Mouse (Mus musculus): Measurements from ENCODE around the gene Vmn2r102.

Gene Vmn2r102

GRCm38 (mm10) chr17:19660028-19660427 is at the start of gene Vmn2r102:
Vmn2r102 (plus strand) TSS chr17:19660328.
- no peak for DNase-seq (ENCODE audit: low read depth, low spot score)

GRCm38 (mm10) chr17:19629328-19629727 is 30.8 kb upstream of the Vmn2r102 start:
- no peak for DNase-seq (ENCODE audit: low read depth, low spot score)

GRCm38 (mm10) chr17:19658447-19658846 is 1.7 kb upstream of the Vmn2r102 start:
- no peak for DNase-seq (ENCODE audit: low read depth, low spot score)

GRCm38 (mm10) chr17:19692062-19692461 is 31.9 kb downstream of the Vmn2r102 start:
- no peak for DNase-seq (ENCODE audit: low read depth, low spot score)

All from c-Kit-negative CD71-positive TER-119-positive erythroid progenitor cells, embryonic 14.5 days (primary cell).